Mouse (Mus musculus) cortical plate, adult 2 months (tissue): ENCODE data around the gene Hormad1.

Experiments
- CTCF ChIP-seq: fragments of 200-500 bp; IDR thresholded peaks from 2 replicates; pipeline ENCODE4 v1.5.1; 2011; ENCODE audit warnings: mild to moderate bottlenecking, control low read depth, low read length; ENCODE audit not compliant: insufficient read depth; ENCODE audit errors: extremely low read depth
- POLR2A ChIP-seq: fragments of 200-500 bp; IDR thresholded peaks from 2 replicates; pipeline ENCODE4 v1.6.1; 2011; ENCODE audit warnings: mild to moderate bottlenecking, low read length, control low read depth; ENCODE audit not compliant: insufficient read depth; ENCODE audit errors: extremely low read depth

DNA sequence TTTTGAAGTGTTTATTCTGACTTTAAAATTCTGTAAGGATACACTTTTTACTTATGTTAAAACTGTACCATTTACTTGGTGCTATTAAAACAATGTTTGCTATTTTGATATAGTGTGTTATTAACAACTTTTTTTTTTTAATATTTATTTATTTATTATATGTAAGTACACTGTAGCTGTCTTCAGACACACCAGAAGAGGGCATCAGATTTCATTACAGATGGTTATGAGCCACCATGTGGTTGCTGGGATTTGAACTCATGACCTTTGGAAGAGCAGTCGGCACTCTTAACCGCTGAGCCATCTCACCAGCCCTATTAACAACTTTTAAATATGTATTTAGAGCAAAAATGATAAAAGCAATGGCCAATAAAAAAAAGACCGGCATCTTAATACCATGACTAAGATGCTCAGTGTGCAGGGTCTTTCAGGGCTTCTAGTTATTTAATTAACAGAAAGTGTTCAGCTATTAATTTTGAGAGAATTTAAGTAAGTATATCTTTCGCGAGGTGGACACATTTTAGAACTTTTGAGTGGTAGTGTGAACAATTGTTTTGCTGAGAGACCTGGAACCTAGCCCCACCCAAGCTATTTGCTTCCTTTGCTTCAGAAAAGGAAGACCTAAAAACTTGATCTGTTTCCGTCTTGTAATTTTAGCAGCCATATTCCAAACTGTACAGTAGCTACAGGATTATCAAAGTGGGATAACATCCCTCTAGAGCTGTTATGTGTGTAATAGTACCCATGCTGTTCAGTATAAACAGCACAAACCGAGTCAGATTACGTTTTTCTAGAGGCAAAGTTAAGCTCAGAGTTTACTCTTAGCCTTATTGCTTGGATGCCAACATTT, 28.5 kb downstream of the Hormad1 start:
- TF ChIP-seq POLR2A (no peak), CTCF (no peak)
